Mouse (Mus musculus) E14TG2a.4 (cell line): Measurements from ENCODE around the gene Srarp.

Experiments used
- H3K27me3 ChIP-seq: 2 replicates; pipeline ENCODE4 v1.6.1; 2014; ENCODE audit warnings: low read length, control low read depth; ENCODE audit not compliant: insufficient read depth
- H3K36me3 ChIP-seq: 2 replicates; pipeline ENCODE4 v1.6.1; 2014; ENCODE audit warnings: low read length, control low read depth; ENCODE audit not compliant: insufficient read depth
- H3K4me1 ChIP-seq: replicated peaks from 2 replicates; pipeline ENCODE4 v1.6.1; 2014; ENCODE audit warnings: low read depth, low read length, control low read depth
- H3K4me3 ChIP-seq: replicated peaks from 2 replicates; pipeline ENCODE4 v1.5.1; 2014; ENCODE audit warnings: mild to moderate bottlenecking, low read length
- H3K9me3 ChIP-seq: 2 replicates; pipeline ENCODE4 v1.6.1; 2014; ENCODE audit warnings: low read length, control low read depth
- CTCF ChIP-seq: conservative IDR thresholded peaks from 2 replicates; pipeline ENCODE4 v1.5.1; 2014; ENCODE audit warnings: low read length
- NANOG ChIP-seq: IDR thresholded peaks from 2 replicates; pipeline ENCODE4 v1.6.1; 2014; ENCODE audit warnings: borderline replicate concordance, low read length, mixed read lengths
- POU5F1 ChIP-seq: IDR thresholded peaks from 2 replicates; pipeline ENCODE4 v1.6.1; 2014; ENCODE audit warnings: low read length, borderline replicate concordance

Gene Srarp

DNA sequence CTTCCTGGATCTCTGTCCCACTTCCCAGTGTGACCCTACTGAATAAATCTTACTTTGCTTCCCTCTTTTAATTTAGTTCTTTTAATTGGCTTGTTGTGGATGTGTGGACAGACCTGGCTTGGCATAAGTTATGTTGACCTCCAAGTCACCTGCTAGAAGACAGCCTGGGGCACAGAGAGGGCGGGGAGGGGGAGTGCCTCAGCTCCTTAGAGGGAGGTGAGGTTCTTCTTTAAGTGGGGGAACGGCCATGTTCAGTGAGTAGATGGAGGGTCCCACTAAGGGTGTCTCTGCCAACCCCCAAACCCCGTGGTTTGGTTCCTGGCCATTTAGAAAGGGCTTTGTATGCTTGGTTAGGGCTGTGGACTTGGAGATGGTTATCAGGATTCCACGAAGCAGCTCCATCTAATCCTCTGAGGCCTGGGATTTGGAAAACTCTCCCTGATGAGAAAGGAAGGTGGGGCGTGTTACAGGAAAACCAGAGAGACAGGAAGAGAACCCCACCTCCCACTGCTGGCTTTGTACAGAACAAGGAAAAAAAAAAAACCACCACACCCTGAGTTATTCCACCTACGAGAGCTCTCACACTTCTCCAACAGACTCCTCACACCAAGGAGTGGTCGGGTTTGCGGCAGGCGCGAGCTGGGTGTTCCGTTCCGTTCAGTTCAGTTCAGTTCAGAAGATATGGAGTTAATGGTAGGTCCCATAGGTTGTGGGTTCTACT is 3.3 kb upstream of the Srarp start:
- H3K27me3 ChIP-seq, result no peaks in the 10 kb centered on the region
- H3K4me1 ChIP-seq, result peaks cover 40% of the 10 kb centered on the region
- H3K36me3 ChIP-seq, result no peaks in the 10 kb centered on the region
- TF ChIP-seq POU5F1 (no peak), CTCF (no peak), NANOG (no peak)
- no peak overlapping the region for H3K4me3 ChIP-seq
- H3K9me3 ChIP-seq, result no peaks in the 10 kb centered on the region

DNA sequence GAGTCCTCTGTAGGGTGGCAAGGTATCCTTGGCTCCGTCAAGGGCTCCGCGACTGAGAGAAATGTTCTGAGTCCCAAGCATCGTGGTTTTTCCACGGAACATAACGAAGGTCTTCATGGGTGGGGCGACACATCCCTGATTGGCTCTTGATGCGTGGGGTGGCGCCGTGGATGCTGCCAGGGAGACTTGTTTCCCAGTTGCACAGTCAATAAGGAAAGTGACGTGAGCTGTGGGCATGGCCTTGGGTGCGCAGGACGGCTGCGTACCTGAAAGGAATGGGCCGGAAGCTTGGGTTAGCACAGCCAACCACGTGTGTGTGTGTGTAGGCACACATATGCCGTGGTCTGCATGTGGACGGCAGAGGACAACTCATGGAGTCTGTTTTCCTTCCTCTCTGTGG is 2.7 kb downstream of the Srarp start:
- TF ChIP-seq POU5F1 (no peak), NANOG (no peak), CTCF (no peak)
- Histone ChIP-seq H3K4me1 (peaks cover 23% of the 10 kb centered on the region), H3K36me3 (no peaks in the 10 kb centered on the region)

DNA sequence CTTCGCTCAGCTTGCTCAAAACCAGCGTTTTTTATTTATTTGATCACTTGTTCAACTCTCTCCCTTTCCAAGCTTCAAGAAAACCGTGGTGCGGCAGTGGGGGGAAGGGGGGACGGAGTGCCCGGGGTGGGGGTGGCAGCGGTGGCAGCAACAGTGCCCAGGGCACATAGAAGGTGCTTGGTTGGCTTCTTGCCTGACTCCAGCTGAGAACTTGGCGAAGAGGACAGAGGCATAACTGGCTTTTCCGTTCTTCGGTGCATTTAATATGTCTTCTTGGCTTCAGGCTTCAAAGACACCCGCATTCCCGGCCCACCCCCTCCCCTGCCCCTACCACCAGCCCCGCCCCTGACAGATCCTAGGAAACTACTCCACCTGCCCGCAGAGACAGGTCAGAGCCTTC is 3.2 kb downstream of the Srarp start:
- Histone ChIP-seq H3K4me3 (0 out of 2 replicates have a peak overlapping the region, but pooled peaks have one; percentile 52), H3K9me3 (no peaks in the 10 kb centered on the region), H3K27me3 (no peaks in the 10 kb centered on the region), H3K36me3 (no peaks in the 10 kb centered on the region), H3K4me1 (peaks cover 26% of the 10 kb centered on the region)
- TF ChIP-seq CTCF (no peak), POU5F1 (no peak), NANOG (no peak)

More for the DNA sequence above, 2.7 kb downstream of the Srarp start:
- no peaks in the 10 kb centered on the region for H3K27me3 ChIP-seq
- peak overlapping the region; percentile 52 for H3K4me3 ChIP-seq
- no peaks in the 10 kb centered on the region for H3K9me3 ChIP-seq

DNA sequence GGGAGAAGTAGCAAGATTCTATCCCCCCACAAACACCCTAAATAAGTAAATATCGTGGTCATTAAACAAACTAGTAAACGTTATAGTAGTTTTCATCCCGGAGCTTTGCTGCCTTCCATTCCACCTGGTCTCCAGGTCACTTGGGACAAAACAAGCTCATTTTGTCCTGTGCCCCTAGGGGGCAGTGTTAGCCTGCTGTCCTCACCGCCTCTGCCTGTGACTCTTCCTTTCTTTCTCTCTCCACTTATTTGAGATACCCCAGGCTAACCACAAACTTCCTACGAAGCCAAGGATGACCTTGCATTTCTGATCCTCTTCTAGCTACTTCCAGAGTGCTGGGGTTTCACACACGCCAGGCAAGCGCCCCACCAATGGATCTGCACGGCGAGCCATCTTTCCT is 4.9 kb downstream of the Srarp start:
- Histone ChIP-seq H3K27me3 (no peaks in the 10 kb centered on the region), H3K9me3 (no peaks in the 10 kb centered on the region), H3K4me3 (no peak overlapping the region), H3K4me1 (peaks cover 39% of the 10 kb centered on the region), H3K36me3 (no peaks in the 10 kb centered on the region)
- TF ChIP-seq POU5F1 (no peak), NANOG (no peak), CTCF (no peak)

DNA sequence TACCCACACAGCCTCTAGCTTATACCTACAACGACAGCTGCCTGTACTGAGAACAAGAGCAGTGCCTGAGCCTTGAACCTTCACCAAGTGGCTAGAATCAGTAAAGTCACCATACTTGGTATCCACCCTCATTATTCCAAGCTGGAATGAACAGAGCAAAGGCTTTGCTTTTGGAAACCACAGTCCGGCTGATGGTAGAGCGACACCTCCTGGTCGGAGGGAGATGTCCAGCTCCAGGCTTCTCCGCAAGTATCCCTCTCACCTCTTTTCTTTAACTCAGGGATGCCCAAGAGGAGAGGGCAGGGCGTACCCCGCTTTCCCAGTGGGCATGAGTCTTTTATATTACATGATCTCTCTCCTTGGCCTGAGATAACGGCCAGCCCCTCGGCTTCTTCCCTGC is 6.1 kb downstream of the Srarp start:
- Histone ChIP-seq H3K4me1 (peaks cover 41% of the 10 kb centered on the region), H3K9me3 (no peaks in the 10 kb centered on the region), H3K27me3 (no peaks in the 10 kb centered on the region), H3K4me3 (no peak overlapping the region), H3K36me3 (no peaks in the 10 kb centered on the region)
- peak; percentile 33 for TF ChIP-seq CTCF
- no peak for TF ChIP-seq NANOG

DNA sequence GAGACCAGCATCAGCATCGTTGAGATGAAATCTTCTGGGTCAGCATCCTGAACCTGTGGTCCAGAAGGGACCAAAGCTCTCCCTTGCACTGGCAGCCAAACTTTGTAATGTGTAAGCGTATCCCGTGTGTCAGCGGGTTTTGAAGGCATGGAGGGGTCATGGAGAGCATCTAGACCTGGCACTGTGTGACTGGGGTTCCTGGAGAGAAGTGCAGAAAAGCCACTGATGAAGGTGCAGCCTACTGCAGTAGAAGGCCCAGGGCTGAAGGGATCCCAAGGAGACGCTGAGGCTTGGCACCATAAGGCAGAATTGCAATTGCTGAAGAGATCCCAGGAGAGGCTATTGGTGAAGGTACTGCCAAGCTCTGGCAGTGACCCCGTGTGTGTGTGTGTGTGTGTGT is 6.5 kb downstream of the Srarp start:
- Histone ChIP-seq H3K4me1 (peaks cover 43% of the 10 kb centered on the region), H3K4me3 (no peak overlapping the region), H3K36me3 (no peaks in the 10 kb centered on the region), H3K27me3 (no peaks in the 10 kb centered on the region), H3K9me3 (no peaks in the 10 kb centered on the region)
- TF ChIP-seq NANOG (no peak), CTCF (no peak), POU5F1 (no peak)

DNA sequence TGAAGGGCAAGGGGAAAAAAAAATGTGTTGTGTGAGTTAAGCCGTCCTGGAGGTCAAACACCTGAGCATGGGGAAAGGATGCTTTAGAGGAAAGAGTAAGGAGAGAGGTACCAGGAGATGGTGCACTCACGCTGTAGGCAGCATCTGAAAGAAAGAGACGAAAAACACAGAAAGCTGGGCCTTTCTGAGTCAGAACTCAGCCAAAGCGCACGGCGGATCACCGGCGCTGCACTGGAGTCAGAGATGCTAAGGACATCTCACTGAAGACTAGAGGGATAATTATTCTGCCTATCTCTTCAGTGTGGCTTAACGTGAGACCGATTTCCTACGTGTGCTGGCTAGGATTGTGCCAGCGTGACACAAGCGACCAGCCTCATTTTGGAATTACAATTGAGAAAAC is 8.0 kb downstream of the Srarp start:
- Histone ChIP-seq H3K9me3 (no peaks in the 10 kb centered on the region), H3K27me3 (peaks cover 2% of the 10 kb centered on the region; the same call in 1 of the 2 replicates), H3K36me3 (no peaks in the 10 kb centered on the region), H3K4me3 (no peak overlapping the region), H3K4me1 (peaks cover 37% of the 10 kb centered on the region)
- TF ChIP-seq CTCF (no peak), NANOG (no peak), POU5F1 (no peak)

DNA sequence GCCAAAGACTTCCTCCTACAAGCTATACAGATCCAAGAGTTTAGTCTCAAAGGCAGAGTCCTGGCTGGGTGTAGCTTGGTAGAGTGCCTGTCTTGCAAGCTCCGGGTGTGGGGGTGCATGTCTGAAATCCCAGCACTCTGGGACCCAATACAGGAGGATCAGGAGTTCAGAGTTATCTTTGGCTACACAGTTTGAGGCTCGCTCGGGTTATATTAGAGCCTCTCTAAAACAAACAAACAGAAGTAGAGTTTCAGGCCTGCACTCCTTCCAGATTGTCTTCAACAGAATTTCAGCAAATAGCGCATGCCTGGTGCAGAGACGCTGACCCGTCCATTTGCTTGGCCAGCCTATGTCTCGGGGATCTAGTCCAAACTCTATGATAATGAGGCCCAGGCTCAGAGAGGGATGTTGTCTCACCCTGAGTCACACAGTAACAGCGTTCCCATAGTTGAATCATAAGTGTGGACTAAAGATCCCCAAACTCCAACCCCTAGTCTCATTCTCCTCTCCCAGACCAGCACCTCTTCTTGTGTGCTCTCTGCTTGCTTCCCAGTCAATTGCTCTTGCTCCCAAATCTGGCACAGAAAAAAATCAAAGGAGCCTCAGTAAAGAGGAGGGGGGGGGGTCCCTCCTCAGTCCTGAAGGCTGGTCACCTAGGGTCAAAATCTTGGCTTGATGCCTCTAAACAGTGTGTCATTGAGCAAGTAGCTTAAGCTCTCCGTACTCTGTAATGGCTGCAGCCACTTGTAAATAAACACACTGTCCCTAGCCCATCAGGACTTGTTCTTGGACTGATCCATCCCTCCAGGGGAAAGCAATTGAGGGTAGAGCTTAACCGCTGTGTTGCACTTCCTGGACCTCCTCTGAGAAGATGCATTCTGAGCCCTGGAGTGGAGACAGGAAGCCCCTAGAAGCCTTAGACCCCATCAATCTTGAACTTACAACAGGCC is 8.8 kb downstream of the Srarp start:
- H3K4me1 ChIP-seq, result peaks cover 34% of the 10 kb centered on the region
- peak overlapping the region; percentile 37; the same call in 1 of the 2 replicates for H3K4me3 ChIP-seq
- TF ChIP-seq NANOG (no peak), POU5F1 (no peak), CTCF (no peak)
- H3K9me3 ChIP-seq, result no peaks in the 10 kb centered on the region
- H3K27me3 ChIP-seq, result peaks cover 11% of the 10 kb centered on the region
- no peaks in the 10 kb centered on the region for H3K36me3 ChIP-seq
